ENCODE assay signal across 8 mouse cellular contexts in genomic region chr2:6100027-6100749, GRCm38 (mm10). TPM values are rescaled to one million over a fixed set of nuclear protein-coding genes. Genes with fewer than 3 reads are reported as not detected.
DNase-seq lines count a peak whose midpoint lies in the region; ATAC-seq and TF ChIP-seq lines count a peak whose summit lies in the region.

No protein-coding gene starts in this region.

- peaks cover 15% of the 10 kb centered on the region for H3K4me1 ChIP-seq in kidney, embryonic 15.5 days
- H3K4me1 ChIP-seq in brown adipose tissue, adult 24 weeks (ENCODE audit: control insufficient read depth, insufficient read depth, insufficient read length, low read length): no peaks in the 10 kb centered on the region; the same call in none of the 2 replicates
- H3K4me1 ChIP-seq in forebrain, embryonic 15.5 days: peaks cover 9% of the 10 kb centered on the region; the same call in 1 of the 2 replicates
- peaks cover 14% of the 10 kb centered on the region for H3K4me1 ChIP-seq in intestine, postnatal 0 days (replicated peaks; ENCODE audit: control insufficient read depth, insufficient read depth, low read length)
- peaks cover 11% of the 10 kb centered on the region for H3K4me1 ChIP-seq in midbrain, embryonic 15.5 days

- peak; percentile 81 for ATAC-seq in kidney, embryonic 15.5 days (replicated peaks; ENCODE audit: low FRiP score)
- ATAC-seq in forebrain, embryonic 15.5 days (replicated peaks): peak; percentile 81; the same call in 1 of the 2 replicates
- ATAC-seq in intestine, postnatal 0 days: no peak
- peak; percentile 91 for ATAC-seq in midbrain, embryonic 15.5 days (replicated peaks)
- ATAC-seq in inflammation-experienced regulatory T-cells, adult 6 months: no peak

- DNase-seq in kidney, postnatal 25 days: no peak
- DNase-seq in urinary bladder, adult 2 months (ENCODE audit: low spot score): no peak

- H3K27me3 ChIP-seq in kidney, embryonic 15.5 days: peaks cover 40% of the 10 kb centered on the region
- no peaks in the 10 kb centered on the region for H3K27me3 ChIP-seq in forebrain, embryonic 15.5 days
- H3K27me3 ChIP-seq in intestine, postnatal 0 days (replicated peaks; ENCODE audit: control insufficient read depth, insufficient read depth, low read length): no peaks in the 10 kb centered on the region
- peaks cover 13% of the 10 kb centered on the region; the same call in 1 of the 2 replicates for H3K27me3 ChIP-seq in midbrain, embryonic 15.5 days (replicated peaks)

- no peaks in the 10 kb centered on the region for H3K9me3 ChIP-seq in kidney, embryonic 15.5 days (replicated peaks)
- H3K9me3 ChIP-seq in forebrain, embryonic 15.5 days: no peaks in the 10 kb centered on the region
- H3K9me3 ChIP-seq in intestine, postnatal 0 days (ENCODE audit: control insufficient read depth): no peaks in the 10 kb centered on the region
- no peaks in the 10 kb centered on the region for H3K9me3 ChIP-seq in midbrain, embryonic 15.5 days

- peak overlapping the region; percentile 50 for H3K4me3 ChIP-seq in kidney, embryonic 15.5 days (replicated peaks)
- peak overlapping the region; percentile 46 for H3K4me3 ChIP-seq in brown adipose tissue, adult 24 weeks (ENCODE audit: insufficient read depth, low read depth, low read length)
- peak overlapping the region; percentile 44 for H3K4me3 ChIP-seq in forebrain, embryonic 15.5 days
- peak overlapping the region; percentile 17 for H3K4me3 ChIP-seq in intestine, postnatal 0 days (ENCODE audit: low read depth, low read length)
- H3K4me3 ChIP-seq in midbrain, embryonic 15.5 days: peak overlapping the region; percentile 45

- WGBS in kidney, embryonic 15.5 days: 7% methylated on average over 51 of the region's 51 CpGs
- WGBS in forebrain, embryonic 15.5 days: 9% methylated on average over 51 of the region's 51 CpGs
- 40% methylated on average over 51 of the region's 51 CpGs for WGBS in intestine, postnatal 0 days
- WGBS in midbrain, embryonic 15.5 days: 10% methylated on average over 51 of the region's 51 CpGs

- H3K36me3 ChIP-seq in kidney, embryonic 15.5 days: 0 out of 2 replicates have a peak, but pooled peaks cover 5% of the 10 kb centered on the region
- no peaks in the 10 kb centered on the region for H3K36me3 ChIP-seq in forebrain, embryonic 15.5 days
- peaks cover 8% of the 10 kb centered on the region for H3K36me3 ChIP-seq in intestine, postnatal 0 days (ENCODE audit: control insufficient read depth, insufficient read depth)
- H3K36me3 ChIP-seq in midbrain, embryonic 15.5 days (replicated peaks): no peaks in the 10 kb centered on the region

- peak overlapping the region; percentile 92 for H3K4me2 ChIP-seq in kidney, embryonic 15.5 days
- peak overlapping the region; percentile 91 for H3K4me2 ChIP-seq in forebrain, embryonic 15.5 days (replicated peaks)
- peak overlapping the region; percentile 59 for H3K4me2 ChIP-seq in intestine, postnatal 0 days (replicated peaks; ENCODE audit: low read depth)
- peak overlapping the region; percentile 91 for H3K4me2 ChIP-seq in midbrain, embryonic 15.5 days

- no peak overlapping the region for H3K27ac ChIP-seq in kidney, embryonic 15.5 days
- no peak overlapping the region for H3K27ac ChIP-seq in brown adipose tissue, adult 24 weeks (replicated peaks; ENCODE audit: low read depth, low read length)
- 0 out of 2 replicates have a peak overlapping the region, but pooled peaks have one; percentile 19 for H3K27ac ChIP-seq in forebrain, embryonic 15.5 days (replicated peaks)
- no peak overlapping the region for H3K27ac ChIP-seq in intestine, postnatal 0 days (ENCODE audit: low read depth, low read length)
- no peak overlapping the region for H3K27ac ChIP-seq in midbrain, embryonic 15.5 days

- no peak for TF ChIP-seq CTCF in intestine, postnatal 0 days (IDR thresholded peaks at IDR 0.05; ENCODE audit: low read depth)

- H3K9ac ChIP-seq in kidney, embryonic 15.5 days: peak overlapping the region; percentile 53
- peak overlapping the region; percentile 40 for H3K9ac ChIP-seq in forebrain, embryonic 15.5 days (replicated peaks)
- H3K9ac ChIP-seq in intestine, postnatal 0 days (ENCODE audit: low read depth, low read length): no peak overlapping the region
- H3K9ac ChIP-seq in midbrain, embryonic 15.5 days: peak overlapping the region; percentile 63

RNA-seq across cellular contexts. Expression of gene Proser2, which starts 29.8 kb away (rescaled TPM):
- 12.7 and 15.3 TPM in 2 replicates for polyA plus RNA-seq in kidney, embryonic 15.5 days (2015; fragmentation: Nextera tagmentation; extraction: Ambion mirVana)
- polyA plus RNA-seq in brown adipose tissue, adult 24 weeks (2012; ENCODE audit: insufficient read depth, insufficient read length, missing spikeins): 2.3 and 3.3 TPM in 2 replicates
- polyA plus RNA-seq in forebrain, embryonic 15.5 days (2015; fragmentation: Nextera tagmentation; extraction: Ambion mirVana): 3.3 and 3.6 TPM in 2 replicates
- polyA plus RNA-seq in intestine, postnatal 0 days (2015; fragmentation: Nextera tagmentation; extraction: Ambion mirVana): 9.0 and 10.4 TPM in 2 replicates
- polyA plus RNA-seq in midbrain, embryonic 15.5 days (2015; fragmentation: Nextera tagmentation; extraction: Ambion mirVana): 6.3 and 6.8 TPM in 2 replicates
- polyA plus RNA-seq in urinary bladder, adult 2 months (2012; rRNA removed): 25.7 and 26.4 TPM in 2 replicates
- polyA plus RNA-seq in inflammation-experienced regulatory T-cells, adult 6 months (2017; shearing (Covaris generic)): under 1 TPM in 1 of 3 experiments, not detected in 2; 0.23 TPM

Comparison
In these comparisons a context has a peak if more than half of its experiments do, and no peak if none do; other contexts are left out.
1. ATAC-seq: peak in kidney, embryonic 15.5 days (single experiment), forebrain, embryonic 15.5 days (single experiment) and midbrain, embryonic 15.5 days (single experiment); none in intestine, postnatal 0 days (single experiment) and inflammation-experienced regulatory T-cells, adult 6 months (single experiment).
2. Peak in every context shown above with its lines, with median percentiles within 50 percentile points of each other: H3K4me2 ChIP-seq and H3K4me3 ChIP-seq.